Mouse (Mus musculus): ENCODE data around the gene Rnf126.
A peak's percentile ranks its signal among the peaks of the same experiment; 100 is the strongest.

The Rnf126 gene

GRCm38 (mm10) chr10:79766508-79767325 is at the start of gene Rnf126:
TSS of gene Rnf126 (minus strand) at chr10:79766952.
- DNase-seq (ENCODE audit: low spot score) = peak; percentile 98

- no peak for DNase-seq (ENCODE audit: low spot score)
Measured at GRCm38 (mm10) chr10:79815671-79816494, 49.1 kb upstream of the Rnf126 start.

- DNase-seq (ENCODE audit: low spot score) = no peak
Measured at GRCm38 (mm10) chr10:79814271-79814842, 47.6 kb upstream of the Rnf126 start.

DNA sequence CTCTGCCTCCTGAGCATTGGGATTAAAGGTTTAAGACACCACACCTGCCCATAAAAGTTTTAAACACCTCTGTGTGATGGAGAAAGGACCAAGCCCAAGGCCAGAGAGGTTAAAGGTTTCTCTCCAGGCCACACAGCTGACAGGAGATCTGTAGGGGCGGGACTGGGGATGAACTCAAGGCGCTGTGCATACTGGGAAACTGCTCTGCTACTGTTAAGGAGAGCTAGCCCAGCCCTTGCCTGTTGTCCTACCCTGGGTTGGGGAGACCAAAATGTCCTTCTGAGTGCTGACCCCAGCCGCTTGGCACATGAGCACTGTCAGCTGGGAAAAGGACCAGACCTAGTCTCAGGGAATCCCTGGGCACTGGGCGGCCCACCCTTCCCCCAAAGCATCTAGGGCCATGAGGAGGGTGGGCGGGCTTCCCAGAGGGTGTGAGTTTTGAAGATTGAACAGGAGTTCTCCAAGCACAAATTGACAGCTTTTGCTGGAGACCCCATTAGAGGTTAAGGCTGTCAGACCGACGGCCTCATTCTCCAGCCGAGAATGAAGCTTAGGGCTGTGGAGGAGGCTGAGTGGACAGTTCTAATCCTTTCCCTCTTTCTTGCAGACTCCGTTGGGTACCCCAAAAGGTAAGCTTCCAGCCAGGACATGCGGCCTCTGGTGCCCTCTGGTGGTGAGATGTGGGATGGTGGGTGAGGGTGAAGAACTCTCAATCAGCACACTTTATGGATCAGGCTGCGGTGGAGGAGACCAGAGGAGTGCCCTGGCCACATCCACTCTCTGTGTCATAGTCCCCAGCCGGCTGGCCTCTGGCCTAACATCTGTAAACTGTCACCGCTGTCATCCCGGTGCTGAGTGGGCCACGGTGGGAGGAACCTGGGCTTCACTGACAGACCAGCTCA is 45.2 kb upstream of the Rnf126 start:
- DNase-seq (ENCODE audit: low spot score) = peak; percentile 88

GRCm38 (mm10) chr10:79808728-79809127 is 42.0 kb upstream of the Rnf126 start:
- DNase-seq (ENCODE audit: low spot score) = no peak

- no peak for DNase-seq (ENCODE audit: low spot score)
Measured at GRCm38 (mm10) chr10:79807826-79808225, 41.1 kb upstream of the Rnf126 start.

DNA sequence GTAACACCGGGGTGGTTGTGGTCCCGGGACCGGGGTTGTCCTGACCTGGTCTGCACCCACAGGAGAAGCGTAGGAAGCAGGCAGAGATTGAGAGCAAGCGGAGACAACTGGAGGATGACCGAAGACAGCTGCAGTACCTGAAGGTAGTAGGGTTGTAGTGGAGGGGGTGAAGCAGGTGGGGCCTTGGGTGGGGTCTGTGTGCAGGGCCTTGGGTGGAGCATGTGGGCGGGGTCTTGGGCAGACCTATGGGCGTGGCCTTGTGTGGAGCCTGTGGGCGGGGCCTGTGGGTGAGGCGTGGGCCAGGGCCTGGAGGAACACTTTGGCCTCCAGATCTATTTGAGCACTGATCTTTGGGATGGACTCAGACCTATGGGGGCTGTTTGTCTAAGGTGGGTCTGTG is 40.2 kb upstream of the Rnf126 start:
- no peak for DNase-seq (ENCODE audit: low spot score)

- no peak for DNase-seq (ENCODE audit: low spot score)
Measured at GRCm38 (mm10) chr10:79806331-79806730, 39.6 kb upstream of the Rnf126 start.

GRCm38 (mm10) chr10:79805636-79806035 is 38.9 kb upstream of the Rnf126 start:
- no peak for DNase-seq (ENCODE audit: low spot score)

DNA sequence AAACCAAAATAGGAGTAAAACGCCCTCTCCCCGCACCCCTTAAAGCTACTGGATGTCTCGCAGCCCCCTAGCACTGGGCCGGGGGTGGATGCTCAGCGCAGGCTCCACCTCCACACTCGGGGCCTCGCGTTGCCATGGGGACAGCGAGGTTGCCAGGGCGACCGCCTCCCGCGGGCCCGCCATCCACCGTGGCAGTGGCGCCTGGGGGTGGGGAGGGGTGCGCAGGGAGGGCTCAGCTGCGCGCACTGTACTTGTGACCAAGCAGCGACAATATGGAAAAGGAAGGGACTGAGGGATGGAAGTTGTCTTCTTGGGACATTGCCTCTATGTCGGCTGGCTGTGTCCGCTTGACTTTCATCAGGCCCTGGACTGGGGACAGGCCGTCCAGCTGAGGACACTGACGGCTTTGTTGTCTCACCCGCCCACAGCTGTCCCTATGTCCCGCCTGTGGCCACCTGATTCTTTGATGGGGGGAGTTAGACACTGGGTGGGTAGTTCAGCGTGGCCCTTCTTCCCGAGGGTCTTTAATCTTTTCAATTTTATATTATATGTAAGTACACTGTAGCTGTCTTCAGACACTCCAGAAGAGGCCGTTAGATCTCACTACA is 37.1 kb upstream of the Rnf126 start:
- DNase-seq (ENCODE audit: low spot score) = no peak

DNA sequence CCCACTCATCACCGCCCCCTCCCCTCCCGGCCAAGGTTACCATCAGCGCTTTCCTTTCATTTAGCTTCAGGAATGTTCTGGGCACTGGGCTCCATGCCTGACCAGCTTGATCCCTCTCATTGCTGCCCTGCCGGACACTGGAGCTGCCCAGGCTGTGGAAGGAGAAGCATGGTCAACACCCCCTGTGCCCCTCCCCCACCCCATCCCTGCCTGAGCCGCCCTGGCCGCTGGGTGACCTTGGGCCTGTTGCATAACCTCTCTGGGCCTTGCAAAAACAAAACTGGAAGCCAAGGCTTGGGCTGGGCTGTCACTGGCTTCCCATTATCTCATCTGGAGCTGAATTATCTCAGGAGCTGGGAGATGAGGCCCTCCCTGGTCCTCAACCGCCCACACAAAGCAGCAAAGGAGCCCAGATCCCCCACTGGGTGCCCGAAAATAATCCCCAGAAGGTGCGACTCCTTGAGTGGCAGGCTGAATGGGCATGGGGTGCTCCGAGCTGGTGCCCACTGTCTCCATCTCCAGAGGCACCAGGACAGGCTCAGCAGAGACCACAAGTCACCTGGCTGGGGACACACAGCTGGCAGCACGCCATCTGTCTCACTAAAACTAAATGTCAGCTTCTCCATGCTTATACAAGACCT is 35.7 kb upstream of the Rnf126 start:
- DNase-seq (ENCODE audit: low spot score) = no peak

DNA sequence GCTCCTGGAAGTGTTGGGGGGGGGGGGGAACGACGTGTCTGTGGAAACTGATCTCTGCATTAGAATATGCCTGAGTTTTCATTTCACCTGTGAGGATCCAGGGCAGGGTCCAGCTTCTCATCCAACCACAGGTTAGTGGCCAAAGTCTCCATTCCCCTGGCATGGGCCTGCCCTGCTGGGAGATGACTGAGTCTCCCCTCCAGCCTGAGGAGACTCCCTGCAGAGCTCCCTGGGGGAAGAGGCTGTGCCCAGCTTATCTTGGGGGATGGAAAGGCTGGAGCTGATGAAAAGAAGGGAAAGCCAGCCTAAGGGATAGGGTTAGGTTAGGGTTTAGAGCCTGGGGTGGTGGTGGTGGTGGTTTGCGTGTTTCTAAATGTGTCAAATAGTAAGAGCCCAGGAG is 35.1 kb upstream of the Rnf126 start:
- DNase-seq (ENCODE audit: low spot score) = no peak

GRCm38 (mm10) chr10:79800508-79800907 is 33.8 kb upstream of the Rnf126 start:
- no peak for DNase-seq (ENCODE audit: low spot score)

GRCm38 (mm10) chr10:79798289-79798928 is 31.7 kb upstream of the Rnf126 start:
- no peak for DNase-seq (ENCODE audit: low spot score)

GRCm38 (mm10) chr10:79797326-79797725 is 30.6 kb upstream of the Rnf126 start:
- no peak for DNase-seq (ENCODE audit: low spot score)

DNA sequence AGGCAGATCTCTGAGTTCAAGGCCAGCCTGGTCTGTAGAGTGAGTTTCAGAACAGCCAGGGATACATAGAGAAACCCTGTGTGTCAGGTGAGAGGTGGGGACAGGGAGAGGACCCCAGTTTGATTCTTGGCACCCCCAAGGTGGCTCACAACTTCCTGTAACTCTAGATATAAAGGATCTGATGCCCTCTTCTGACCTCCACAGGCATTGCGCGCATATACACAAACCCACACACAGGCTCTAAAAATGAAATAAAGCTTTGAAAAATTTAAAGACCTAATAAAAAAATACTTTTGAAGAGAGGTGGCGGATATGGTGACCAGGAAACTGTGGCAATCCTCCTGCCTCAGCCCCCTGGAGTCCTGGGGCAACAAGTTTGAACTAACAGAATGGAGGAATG is 29.2 kb upstream of the Rnf126 start:
- no peak for DNase-seq (ENCODE audit: low spot score)

DNA sequence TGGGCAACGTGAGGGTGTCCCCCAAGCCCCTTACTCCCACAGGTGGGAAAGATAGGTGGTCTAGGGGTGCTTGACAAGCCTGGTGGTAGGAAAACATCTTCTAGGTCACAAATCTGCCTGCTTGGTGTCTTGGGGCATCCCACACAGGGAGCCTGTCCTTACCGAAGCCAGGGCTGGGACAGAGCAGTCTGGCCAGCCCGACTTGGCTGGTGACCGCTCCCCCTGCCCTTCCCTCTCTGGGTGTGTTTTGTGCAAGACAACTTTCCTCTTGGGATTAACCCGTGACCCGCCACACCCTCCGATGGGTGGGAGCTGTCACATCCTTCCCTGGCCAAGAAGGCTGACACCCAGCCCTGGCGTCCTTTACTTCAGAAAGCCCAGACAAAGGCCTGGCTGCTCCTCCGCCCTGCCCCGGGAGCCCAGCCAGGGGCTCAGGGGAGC is 27.8 kb upstream of the Rnf126 start:
- peak; percentile 63 for DNase-seq (ENCODE audit: low spot score)

- no peak for DNase-seq (ENCODE audit: low spot score)
Measured at GRCm38 (mm10) chr10:79793738-79794490, 27.2 kb upstream of the Rnf126 start.

GRCm38 (mm10) chr10:79793051-79793737 is 26.4 kb upstream of the Rnf126 start, which contains the start of gene Palm:
TSS of gene Palm (plus strand) at chr10:79793572.
- DNase-seq (ENCODE audit: low spot score) = peak; percentile 69

Measured in ovary, postnatal 10 days (tissue).